Mouse (Mus musculus) embryonic fibroblast, embryonic 13.5 days (primary cell): Measurements from ENCODE around the gene Nlrc5.

Source experiments
- CTCF ChIP-seq: IDR thresholded peaks from 2 replicates; pipeline ENCODE4 v1.5.1; 2011; ENCODE audit warnings: mild to moderate bottlenecking, control low read depth, low read length, moderate library complexity, borderline replicate concordance; ENCODE audit not compliant: insufficient read depth
- POLR2A ChIP-seq: IDR thresholded peaks from 2 replicates; pipeline ENCODE4 v1.6.1; 2011; ENCODE audit warnings: low read depth, mild to moderate bottlenecking, control low read depth, low read length, moderate library complexity

- no peak for TF ChIP-seq POLR2A
- TF ChIP-seq CTCF, result no peak
Observed at GRCm38 (mm10) chr8:94392648-94393047, 41.5 kb upstream of the Nlrc5 start.
